Mouse (Mus musculus) erythroid progenitor cell, adult 5-6 weeks (primary cell): ENCODE data around the gene Efnb2. TPM values are rescaled to one million over a fixed set of nuclear protein-coding genes. Genes with fewer than 3 reads are reported as not detected.

Source experiments
- ATAC-seq: replicated peaks from 2 replicates; pipeline ENCODE4 v1.8.0; 2016; ENCODE audit warnings: moderate number of reproducible peaks, mild to moderate bottlenecking, moderate TSS enrichment, inconsistent platforms; ENCODE audit not compliant: poor library complexity, low FRiP score, severe bottlenecking
- total RNA-seq, 2 experiments: library from RNA; stranded (forward) in 1 of 2; stranded (reverse) in 1 of 2; fragments of 150-400 nt in 1 of 2; fragments of 186-747, 209-891 nt in 1 of 2; gene quantifications; 2 replicates each; pipeline versions ENCODE4 v1.2.3 to v1.2.4; 2015 to 2017; ENCODE audit warnings: low replicate concordance in 2 of 2

Gene Efnb2
- total RNA-seq, 2 experiments from 2014 or later = not detected

DNA sequence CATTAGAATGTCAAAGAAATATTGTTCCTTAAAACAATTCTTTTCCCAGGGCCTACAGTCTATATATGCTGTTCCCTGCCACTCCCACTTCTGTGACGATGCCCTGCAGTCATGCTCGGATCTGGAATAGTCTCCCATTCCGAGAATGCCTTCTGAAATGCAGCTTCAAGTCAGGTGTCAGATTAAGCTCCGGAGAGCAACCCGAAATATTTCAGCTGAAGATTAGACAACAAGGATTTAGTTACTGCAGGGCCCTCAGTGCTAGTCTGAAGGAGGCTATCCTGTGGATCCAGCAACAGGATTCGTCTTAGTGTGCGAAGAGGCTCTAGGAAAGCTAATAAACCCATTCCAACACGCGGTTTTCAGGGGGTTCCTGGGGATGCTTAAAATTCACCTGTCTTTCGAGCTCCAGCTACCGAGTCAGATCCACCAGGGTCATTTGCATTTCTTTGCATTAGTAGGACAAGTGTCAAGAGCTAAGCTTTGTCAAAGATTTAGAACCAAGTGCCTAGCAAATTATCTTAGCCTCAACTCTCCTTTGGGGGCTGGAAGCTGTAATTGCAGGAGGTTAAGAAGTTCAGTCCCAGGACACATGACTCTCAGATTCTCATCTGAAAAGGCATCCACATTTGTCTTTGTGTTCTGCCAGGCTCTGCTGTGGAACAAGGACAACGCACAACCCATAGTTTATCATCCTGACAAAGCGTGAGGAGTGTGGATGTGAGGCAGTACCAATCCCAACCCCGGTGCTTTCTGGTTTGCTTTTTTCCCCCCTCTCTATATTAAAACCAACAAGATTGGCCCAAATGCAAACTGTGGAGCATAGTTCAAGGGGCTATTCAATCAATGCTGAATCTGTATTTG, 4.2 kb downstream of the Efnb2 start:
- ATAC-seq = no peak

- ATAC-seq = no peak
Observed at GRCm38 (mm10) chr8:8655346-8656340, 5.4 kb downstream of the Efnb2 start.

- no peak for ATAC-seq
Observed at GRCm38 (mm10) chr8:8653906-8654489, 7.0 kb downstream of the Efnb2 start.

- no peak for ATAC-seq
Observed at GRCm38 (mm10) chr8:8653343-8653742, 7.7 kb downstream of the Efnb2 start.

DNA sequence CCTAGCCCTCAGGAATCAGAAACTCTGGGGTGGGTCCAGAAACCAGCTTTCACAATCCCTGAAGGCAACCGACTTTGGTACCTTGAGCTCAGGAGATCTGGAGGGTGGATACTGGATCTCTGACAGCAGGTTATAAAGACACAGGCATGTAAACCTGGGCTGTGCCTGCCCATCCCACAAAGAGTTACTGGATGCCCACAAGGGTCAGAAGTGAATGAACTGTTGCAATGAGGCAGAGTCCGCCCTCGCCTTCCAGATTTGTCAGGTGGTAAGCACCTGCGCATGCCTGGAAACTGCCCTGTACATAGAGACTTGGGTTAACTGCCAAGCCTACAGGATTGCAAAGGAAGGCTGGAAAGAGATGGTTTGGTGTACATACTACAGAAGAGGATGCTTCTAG, 8.7 kb downstream of the Efnb2 start:
- ATAC-seq = no peak

DNA sequence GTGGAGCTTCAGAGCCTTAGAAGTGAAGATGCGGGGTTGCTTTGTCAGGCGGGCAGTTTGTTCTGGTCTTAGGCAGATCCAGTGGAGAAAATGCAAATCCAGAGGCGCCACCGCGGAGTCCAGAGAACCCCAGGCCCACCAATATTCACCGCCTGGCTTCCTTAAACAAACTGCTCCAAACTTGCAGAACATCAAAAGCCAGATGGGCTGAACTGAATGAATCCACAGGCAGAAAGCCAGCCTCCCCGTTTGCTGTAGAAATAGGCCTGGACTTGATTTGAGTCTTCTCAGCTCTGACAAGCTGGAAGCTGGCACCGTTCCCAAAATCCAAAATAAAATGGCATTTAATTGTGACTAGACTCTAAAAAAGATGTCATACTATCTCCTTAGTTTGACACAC, 11.1 kb downstream of the Efnb2 start:
- ATAC-seq = no peak

- ATAC-seq = no peak
Observed at GRCm38 (mm10) chr8:8649536-8649935, 11.5 kb downstream of the Efnb2 start.

DNA sequence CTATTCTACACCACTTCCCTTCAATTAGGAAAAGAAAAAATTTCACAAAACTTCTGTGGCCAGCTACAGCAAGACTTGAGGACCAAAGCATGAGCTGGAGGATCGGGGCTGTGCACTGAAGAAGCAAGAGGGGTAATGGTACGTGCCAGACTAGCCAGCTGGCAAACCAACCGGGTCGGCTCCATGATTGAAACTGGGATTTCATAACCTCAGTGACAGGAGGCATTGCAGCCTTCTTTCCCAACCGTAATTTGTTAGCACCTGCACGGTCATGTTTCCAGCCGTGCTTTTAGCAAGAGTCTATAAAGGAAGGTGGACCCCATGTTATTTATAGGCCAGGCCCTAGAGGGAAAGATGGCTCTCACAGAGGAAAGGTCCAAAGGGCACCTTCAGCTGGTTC, 12.4 kb downstream of the Efnb2 start:
- no peak for ATAC-seq

GRCm38 (mm10) chr8:8647824-8648223, 13.2 kb downstream of the Efnb2 start:
- ATAC-seq = no peak

DNA sequence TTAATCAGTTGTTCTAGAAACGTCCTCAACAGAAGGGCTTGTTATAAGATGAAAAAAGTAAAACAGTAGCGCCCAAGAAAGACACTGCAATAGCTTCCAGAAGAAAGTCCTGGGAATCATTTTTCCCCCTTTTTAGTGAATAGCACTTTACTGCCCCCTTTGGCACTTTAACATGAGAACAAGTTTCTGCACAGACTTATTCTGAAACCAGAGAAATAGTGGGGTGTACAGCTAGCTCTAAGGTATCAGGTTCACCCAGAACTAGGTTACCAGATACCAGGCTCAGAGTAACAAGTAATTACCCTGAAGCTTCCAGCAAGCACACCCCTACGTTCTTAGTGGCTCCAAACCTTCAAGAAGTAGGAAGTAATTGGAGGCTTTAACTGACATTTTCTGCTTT, 13.7 kb downstream of the Efnb2 start:
- ATAC-seq = no peak

DNA sequence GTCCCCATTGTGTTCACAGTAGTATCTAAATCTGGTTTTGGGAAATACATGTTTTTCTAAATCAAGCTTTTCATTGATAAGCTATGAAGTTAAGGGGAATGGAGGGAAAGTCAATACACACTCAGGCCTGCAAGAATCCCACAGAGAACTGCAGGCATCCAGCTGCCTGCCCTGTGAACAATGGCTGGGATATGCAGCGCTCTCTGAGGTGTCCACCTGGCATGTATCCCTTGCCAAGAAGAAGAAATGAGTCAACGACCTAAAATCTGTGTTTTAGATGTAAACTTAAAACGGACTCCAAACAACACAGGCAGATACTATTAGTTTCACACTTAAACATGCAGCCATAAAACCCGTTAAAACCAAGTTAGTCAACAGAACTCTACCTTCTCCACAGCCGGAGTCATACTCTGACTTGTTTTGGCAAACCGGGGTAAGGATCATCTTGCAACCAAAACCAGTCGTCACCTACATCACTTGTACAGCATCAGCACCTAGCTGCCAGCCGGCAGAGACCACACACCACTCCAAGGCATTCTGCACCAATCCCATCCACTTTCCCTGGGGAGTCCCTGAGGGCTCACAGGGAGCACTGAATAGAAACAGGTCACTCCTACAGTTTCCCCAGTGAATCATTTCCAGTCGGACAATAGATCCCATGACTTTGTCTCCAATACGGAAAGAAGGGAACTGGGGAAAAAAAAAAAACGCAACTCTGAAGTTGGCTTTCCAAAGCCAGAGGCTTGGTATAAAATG, 16.7 kb downstream of the Efnb2 start:
- no peak for ATAC-seq

GRCm38 (mm10) chr8:8640264-8640588, 20.8 kb downstream of the Efnb2 start:
- no peak for ATAC-seq

- ATAC-seq = no peak
Observed at GRCm38 (mm10) chr8:8639569-8640263, 21.3 kb downstream of the Efnb2 start.

- ATAC-seq = no peak
Observed at GRCm38 (mm10) chr8:8631394-8631793, 29.6 kb downstream of the Efnb2 start.

GRCm38 (mm10) chr8:8624017-8624416, 37.0 kb downstream of the Efnb2 start:
- no peak for ATAC-seq

- no peak for ATAC-seq
Observed at GRCm38 (mm10) chr8:8623486-8623885, 37.6 kb downstream of the Efnb2 start.

DNA sequence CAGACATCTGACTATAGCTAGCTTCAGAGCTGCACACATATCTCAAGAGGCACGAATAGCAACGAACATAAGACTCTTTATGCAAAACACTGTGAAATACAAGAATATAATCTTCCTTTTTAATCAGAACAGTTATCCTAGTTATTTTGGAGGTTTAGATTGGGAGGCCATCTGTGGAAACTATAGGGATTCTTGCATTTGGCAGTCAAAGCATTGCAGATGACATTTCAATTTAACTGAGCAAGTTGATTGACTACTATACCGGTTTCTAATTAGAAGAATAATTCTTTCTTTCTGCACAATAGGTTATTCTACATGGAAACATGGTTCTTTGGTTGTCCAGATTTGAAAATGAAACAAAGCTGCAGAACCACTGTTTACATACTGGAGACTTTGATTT, 38.6 kb downstream of the Efnb2 start:
- ATAC-seq = no peak

- no peak for ATAC-seq
Observed at GRCm38 (mm10) chr8:8622031-8622430, 39.0 kb downstream of the Efnb2 start.

- no peak for ATAC-seq
Observed at GRCm38 (mm10) chr8:8621236-8621917, 39.7 kb downstream of the Efnb2 start.
